Comparison of ENCODE assay signal across 28 mouse cellular contexts in the genomic region with DNA sequence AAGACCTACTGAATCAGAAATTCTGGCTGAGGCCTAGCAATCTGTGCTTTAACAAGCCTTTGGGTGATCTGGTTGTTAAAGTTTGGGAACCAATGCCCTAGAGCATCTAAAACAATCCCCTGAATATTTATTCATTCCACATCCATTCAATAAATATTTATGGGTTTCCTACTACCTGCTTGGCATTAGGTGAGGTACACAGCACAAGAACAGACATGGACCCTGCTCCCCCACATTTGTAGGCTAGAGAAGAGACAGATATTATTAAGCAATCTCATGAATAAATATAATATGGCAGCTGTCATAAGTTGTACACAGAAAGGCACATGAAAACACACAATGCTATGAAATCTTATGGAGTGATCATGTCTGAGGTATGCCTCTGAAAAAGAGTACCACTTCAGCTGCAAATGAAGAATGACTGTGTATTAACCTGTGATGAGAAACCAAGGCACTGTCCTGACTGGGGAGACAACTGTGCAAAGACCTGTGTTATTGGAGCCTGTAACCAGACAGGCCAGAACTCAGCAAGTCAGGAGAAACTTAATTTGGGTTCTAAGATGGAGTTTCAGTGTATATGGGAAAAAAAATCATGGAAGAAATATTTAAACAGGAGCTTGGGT. TPM values are rescaled to one million over a fixed set of nuclear protein-coding genes. Genes with fewer than 3 reads are reported as not detected.
"Had no signal": no experiment of that assay in that cellular context is flagged by ENCODE, and none has a peak within 500 bp of the region (broad histone marks: within the 10 kb centered on the region; RNA-seq: fewer than 3 reads in every experiment).

No protein-coding gene starts in this region.

- ATAC-seq: hindbrain, postnatal 0 days; intestine, embryonic 16.5 days had no signal

- H3K36me3 ChIP-seq: heart, embryonic 10.5 days; heart, embryonic 12.5 days; hindbrain, embryonic 13.5 days; hindbrain, embryonic 15.5 days; kidney, embryonic 15.5 days; limb, embryonic 13.5 days; limb, embryonic 15.5 days had no signal

- H3K27me3 ChIP-seq: heart, embryonic 12.5 days; hindbrain, embryonic 13.5 days; hindbrain, embryonic 15.5 days; kidney, embryonic 15.5 days; limb, embryonic 13.5 days; limb, embryonic 15.5 days had no signal

- DNase-seq: gastrocnemius, postnatal 14 days; gastrocnemius, postnatal 36 days; heart, adult 18-20 months; heart, postnatal 10 days; kidney, adult 11 months; kidney, adult 2 months; kidney, adult 9 months; kidney, postnatal 14 days; kidney, postnatal 36 days; layer of hippocampus, adult 9-11 months; layer of hippocampus, postnatal 36 days; left cerebral cortex, postnatal 4 days had no signal

- H3K4me2 ChIP-seq: heart, embryonic 12.5 days; hindbrain, embryonic 13.5 days; hindbrain, embryonic 15.5 days; kidney, embryonic 15.5 days; limb, embryonic 13.5 days; limb, embryonic 15.5 days had no signal

- H3K27ac ChIP-seq: heart, embryonic 10.5 days; hindbrain, embryonic 13.5 days; hindbrain, embryonic 15.5 days; hindbrain, postnatal 0 days; kidney, embryonic 15.5 days; kidney, postnatal 0 days; limb, embryonic 13.5 days; limb, embryonic 15.5 days had no signal

- H3K4me3 ChIP-seq: heart, embryonic 10.5 days; heart, embryonic 12.5 days; hindbrain, embryonic 13.5 days; hindbrain, embryonic 15.5 days; kidney, embryonic 15.5 days; limb, embryonic 13.5 days; limb, embryonic 15.5 days had no signal

- H3K9me3 ChIP-seq: heart, embryonic 10.5 days; heart, embryonic 12.5 days; hindbrain, embryonic 13.5 days; hindbrain, embryonic 15.5 days; kidney, embryonic 15.5 days; limb, embryonic 13.5 days; limb, embryonic 15.5 days had no signal

- H3K9ac ChIP-seq: heart, embryonic 12.5 days; hindbrain, embryonic 13.5 days; hindbrain, embryonic 15.5 days; kidney, embryonic 15.5 days; limb, embryonic 13.5 days; limb, embryonic 15.5 days had no signal

- H3K4me1 ChIP-seq: heart, embryonic 10.5 days; heart, embryonic 12.5 days; hindbrain, embryonic 13.5 days; hindbrain, embryonic 15.5 days; kidney, embryonic 15.5 days; limb, embryonic 13.5 days; limb, embryonic 15.5 days had no signal

RNA-seq across cellular contexts. Expression of a gene that starts 48.6 kb away (rescaled TPM):
- total RNA-seq: gastrocnemius, adult 18-20 months; gastrocnemius, adult 8-10 months; gastrocnemius, postnatal 14 days; gastrocnemius, postnatal 36 days; heart, adult 18-20 months; heart, postnatal 25 days; hematopoietic stem cell, adult 5-6 weeks; liver, adult 2 months had no signal
- polyA plus RNA-seq: kidney, adult 2 months; kidney, postnatal 0 days; large intestine, adult 2 months had no signal
